Mouse (Mus musculus) central nervous system, embryonic 11.5 days (tissue): ENCODE data around the gene Ctla4. TPM values are rescaled to one million over a fixed set of nuclear protein-coding genes. Genes with fewer than 3 reads are reported as not detected.

Experiments
- polyA plus RNA-seq: library from polyadenylated mRNA; depleted of rRNA; stranded (reverse); fragments of >200 nt; gene quantifications from 2 replicates; pipeline ENCODE4 v1.2.3, GENCODE M21; 2012; rRNA removed

Ctla4 gene
- polyA plus RNA-seq = not detected in 2 replicates

GRCm38 (mm10) chr1:60886981-60887380, at the start of gene Ctla4:
TSS of gene Ctla4 (plus strand) at chr1:60887000.

Other genes with a start within 250 kb of the Ctla4 start
- gene Cd28, start 170.2 kb upstream of the Ctla4 start, polyA plus RNA-seq = 0.09 and 0.10 TPM in 2 replicates
- gene Icos, start 90.9 kb downstream of the Ctla4 start, polyA plus RNA-seq = 0.16 and 0.20 TPM in 2 replicates